ENCODE assay signal across 24 mouse cellular contexts in the genomic region with DNA sequence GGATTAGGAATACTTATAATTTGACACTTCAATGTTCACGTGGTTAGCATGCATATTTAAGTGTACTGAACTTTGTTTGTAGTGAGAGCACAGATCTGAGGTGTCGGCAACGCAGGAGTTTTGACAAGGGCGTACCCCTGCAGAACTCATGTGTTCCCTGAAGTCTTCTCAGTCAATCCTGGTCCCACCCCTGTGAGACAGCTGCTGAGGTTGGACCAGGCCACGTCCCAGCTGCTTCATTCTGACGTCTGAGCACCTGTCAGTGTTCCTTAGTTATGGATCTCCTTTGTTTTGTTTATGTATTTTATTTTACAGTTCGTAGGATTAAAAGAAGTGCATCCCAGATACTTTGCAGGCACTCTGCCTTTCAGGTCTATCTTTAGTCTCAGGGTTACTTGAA.
"Had no signal": no experiment of that assay in that cellular context is flagged by ENCODE, and none has a peak within 500 bp of the region (broad histone marks: within the 10 kb centered on the region; RNA-seq: fewer than 3 reads in every experiment).

No protein-coding gene starts in this region.

- H3K9me3 ChIP-seq: heart, embryonic 10.5 days; hindbrain, embryonic 12.5 days; intestine, embryonic 15.5 days; limb, embryonic 15.5 days had no signal

- H3K27me3 ChIP-seq: heart, embryonic 12.5 days; hindbrain, embryonic 12.5 days; intestine, embryonic 15.5 days; limb, embryonic 15.5 days; liver, embryonic 12.5 days had no signal

- H3K9ac ChIP-seq: heart, embryonic 12.5 days; hindbrain, embryonic 12.5 days; hindbrain, embryonic 14.5 days; intestine, embryonic 15.5 days; limb, embryonic 15.5 days; liver, embryonic 12.5 days; liver, embryonic 14.5 days had no signal

- DNase-seq: gastrocnemius, adult 2 months; gastrocnemius, postnatal 10 days; gastrocnemius, postnatal 25 days; heart, postnatal 10 days; heart, postnatal 4 days; kidney, adult 18-20 months; kidney, adult 8-10 months; kidney, postnatal 10 days; kidney, postnatal 25 days; kidney, postnatal 4 days had no signal

- ATAC-seq: hindbrain, embryonic 16.5 days; inflammation-experienced regulatory T-cells, adult 6 months; intestine, embryonic 15.5 days; intestine, postnatal 0 days; liver, embryonic 12.5 days had no signal

- H3K4me2 ChIP-seq: heart, embryonic 12.5 days; hindbrain, embryonic 12.5 days; hindbrain, embryonic 14.5 days; intestine, embryonic 15.5 days; limb, embryonic 15.5 days; liver, embryonic 12.5 days had no signal

- H3K4me1 ChIP-seq: heart, embryonic 10.5 days; heart, embryonic 12.5 days; hindbrain, embryonic 10.5 days; hindbrain, embryonic 12.5 days; intestine, embryonic 15.5 days; limb, embryonic 15.5 days; liver, embryonic 12.5 days had no signal

- H3K27ac ChIP-seq: gastrocnemius, adult 2 months; heart, embryonic 10.5 days; hindbrain, embryonic 10.5 days; hindbrain, embryonic 12.5 days; hindbrain, embryonic 14.5 days; intestine, embryonic 15.5 days; layer of hippocampus, adult 2 months; left cerebral cortex, adult 2 months; limb, embryonic 15.5 days; liver, embryonic 12.5 days; liver, embryonic 14.5 days had no signal

- H3K4me3 ChIP-seq: gastrocnemius, adult 2 months; heart, embryonic 10.5 days; heart, embryonic 12.5 days; hindbrain, embryonic 10.5 days; hindbrain, embryonic 12.5 days; intestine, embryonic 15.5 days; layer of hippocampus, adult 2 months; left cerebral cortex, adult 2 months; limb, embryonic 15.5 days; liver, embryonic 12.5 days had no signal
